12 mouse cellular contexts compared by ENCODE assay signal in genomic region chr9:62153263-62153662, GRCm38 (mm10). TPM values are rescaled to one million over a fixed set of nuclear protein-coding genes. Genes with fewer than 3 reads are reported as not detected.
DNase-seq lines count a peak whose midpoint lies in the region; ATAC-seq lines count a peak whose summit lies in the region.
"Had no signal": no experiment of that assay in that cellular context is flagged by ENCODE, and none has a peak within 500 bp of the region (broad histone marks: within the 10 kb centered on the region; RNA-seq: fewer than 3 reads in every experiment).

No protein-coding gene starts in this region.

- no peaks in the 10 kb centered on the region for H3K9me3 ChIP-seq in heart, embryonic 11.5 days (replicated peaks; ENCODE audit: control insufficient read depth, low read length)
- H3K9me3 ChIP-seq: hindbrain, embryonic 13.5 days; liver, embryonic 12.5 days; stomach, embryonic 15.5 days had no signal

- peak; percentile 94 for DNase-seq in heart, adult 11 months
- peak; percentile 11 for DNase-seq in ovary, postnatal 36 days (ENCODE audit: low spot score)
- no peak for DNase-seq in ovary, adult 18-20 months (ENCODE audit: low spot score)
- DNase-seq in cerebellum, postnatal 25 days, result peak; percentile 96 to 97
- no peak for DNase-seq in kidney, postnatal 25 days
- no peak for DNase-seq in frontal cortex, adult 2 months (ENCODE audit: extremely low spot score in 1 of 2, low spot score in 1 of 2)
- DNase-seq: B cell, adult 2 months had no signal

- no peak overlapping the region for H3K4me3 ChIP-seq in heart, embryonic 11.5 days (ENCODE audit: low read depth, low read length)
- H3K4me3 ChIP-seq: hindbrain, embryonic 13.5 days; liver, embryonic 12.5 days; stomach, embryonic 15.5 days had no signal

- WGBS in heart, embryonic 11.5 days (ENCODE audit: insufficient replicate concordance), result 81% methylated on average over 7 of the region's 7 CpGs

- no peaks in the 10 kb centered on the region for H3K27me3 ChIP-seq in heart, embryonic 11.5 days (ENCODE audit: control insufficient read depth, insufficient read depth, low read length)
- H3K27me3 ChIP-seq: hindbrain, embryonic 13.5 days; liver, embryonic 12.5 days; stomach, embryonic 15.5 days had no signal

- H3K36me3 ChIP-seq in heart, embryonic 11.5 days (ENCODE audit: control insufficient read depth, insufficient read depth, low read length), result no peaks in the 10 kb centered on the region
- H3K36me3 ChIP-seq: hindbrain, embryonic 13.5 days; liver, embryonic 12.5 days; stomach, embryonic 15.5 days had no signal

- no peaks in the 10 kb centered on the region for H3K4me1 ChIP-seq in heart, embryonic 11.5 days (ENCODE audit: control insufficient read depth, insufficient read depth, low read length)
- H3K4me1 ChIP-seq: liver, embryonic 12.5 days; stomach, embryonic 15.5 days had no signal

- no peak for ATAC-seq in heart, embryonic 11.5 days (replicated peaks; ENCODE audit: insufficient number of reproducible peaks, low FRiP score, low TSS enrichment)
- ATAC-seq in erythroid progenitor cell, adult 5-6 weeks (replicated peaks; ENCODE audit: low FRiP score, poor library complexity, severe bottlenecking), result no peak
- ATAC-seq: liver, embryonic 12.5 days had no signal

- H3K9ac ChIP-seq in heart, embryonic 11.5 days (ENCODE audit: low read depth, low read length), result no peak overlapping the region
- H3K9ac ChIP-seq: hindbrain, embryonic 13.5 days; liver, embryonic 12.5 days; stomach, embryonic 15.5 days had no signal

- no peak overlapping the region for H3K27ac ChIP-seq in heart, embryonic 11.5 days (ENCODE audit: low read depth, low read length)
- H3K27ac ChIP-seq: hindbrain, embryonic 13.5 days; liver, embryonic 12.5 days; stomach, embryonic 15.5 days had no signal

- no peak overlapping the region for H3K4me2 ChIP-seq in heart, embryonic 11.5 days
- H3K4me2 ChIP-seq: hindbrain, embryonic 13.5 days; liver, embryonic 12.5 days; stomach, embryonic 15.5 days had no signal

RNA-seq across cellular contexts. Expression of gene Glce, which starts 30.8 kb away (rescaled TPM):
- 10.7 and 15.4 TPM in 2 replicates for polyA plus RNA-seq in heart, embryonic 11.5 days (2014; fragmentation: Nextera tagmentation; extraction: Ambion mirVana)
- 15.2 and 15.7 TPM in 2 replicates for polyA plus RNA-seq in frontal cortex, adult 2 months (2012; rRNA removed)
- total RNA-seq in erythroid progenitor cell, adult 5-6 weeks (2015; ENCODE audit: low replicate concordance), result 0.42 and 0.72 TPM in 2 replicates
- total RNA-seq in erythroid progenitor cell, adult 5-6 weeks (2017; ENCODE audit: low replicate concordance), result 0.08 and 2.1 TPM in 2 replicates

Comparison
In these comparisons a context has a peak if more than half of its experiments do, and no peak if none do; other contexts are left out.
1. DNase-seq: peak in heart, adult 11 months (single experiment), ovary, postnatal 36 days (single experiment) and cerebellum, postnatal 25 days (2 of 2); none in ovary, adult 18-20 months (single experiment), kidney, postnatal 25 days (0 of 2) and frontal cortex, adult 2 months (0 of 2).